Mouse (Mus musculus) inflammation-experienced regulatory T-cells, adult 16 weeks (primary cell): ENCODE results near the gene Foxi2. TPM values are rescaled to one million over a fixed set of nuclear protein-coding genes. Genes with fewer than 3 reads are reported as not detected.

Experiments used
- polyA plus RNA-seq: library from polyadenylated mRNA; unstranded; fragments of 100-300 nt; shearing (Covaris generic); gene quantifications from one replicate; pipeline ENCODE4 v1.2.1, GENCODE M21; 2017

Gene Foxi2
- not detected for polyA plus RNA-seq

GRCm38 (mm10) chr7:135410237-135410965 is at the start of gene Foxi2:
Gene Foxi2 (plus strand): TSS chr7:135410308.

Other genes with a start within 250 kb of the Foxi2 start
- not detected for gene Nps, start 151.6 kb upstream of the Foxi2 start, polyA plus RNA-seq
- not detected for gene Clrn3, start 118.3 kb downstream of the Foxi2 start, polyA plus RNA-seq
- 38.9 TPM for gene Ptpre, start 127.2 kb downstream of the Foxi2 start, polyA plus RNA-seq